Mouse (Mus musculus): ENCODE measurements around the gene Cldnd1. TPM values are rescaled to one million over a fixed set of nuclear protein-coding genes. Genes with fewer than 3 reads are reported as not detected.

Gene Cldnd1
- total and polyA plus RNA-seq, 3 experiments = 3.3 to 93.5 (median 18.5) TPM

Other genes starting within 250 kb of the Cldnd1 start
- 327 and 403 TPM in 2 replicates for gene St3gal6, start 203.7 kb upstream of the Cldnd1 start, total RNA-seq (2014; fragmentation: Nextera tagmentation)
- gene St3gal6, start 203.7 kb upstream of the Cldnd1 start, total RNA-seq (2017) = 104 and 115 TPM in 2 replicates
- gene St3gal6, start 203.7 kb upstream of the Cldnd1 start, polyA plus RNA-seq (2012) = 166 and 198 TPM in 2 replicates
- gene Gm813, start 110.9 kb upstream of the Cldnd1 start, total RNA-seq (2014; fragmentation: Nextera tagmentation) = not detected in 2 replicates
- gene Gm813, start 110.9 kb upstream of the Cldnd1 start, total RNA-seq (2017) = 0.22 TPM in 1 of 2 replicates, not detected in the other
- not detected in 2 replicates for gene Gm813, start 110.9 kb upstream of the Cldnd1 start, polyA plus RNA-seq (2012)
- not detected in 2 replicates for gene E330017A01Rik, start 89.2 kb upstream of the Cldnd1 start, total RNA-seq (2014; fragmentation: Nextera tagmentation)
- 0.11 and 0.17 TPM in 2 replicates for gene E330017A01Rik, start 89.2 kb upstream of the Cldnd1 start, total RNA-seq (2017)
- gene E330017A01Rik, start 89.2 kb upstream of the Cldnd1 start, polyA plus RNA-seq (2012) = not detected in 2 replicates
- gene Cpox, start 57.6 kb upstream of the Cldnd1 start, total RNA-seq (2014; fragmentation: Nextera tagmentation) = 1,587 and 1,720 TPM in 2 replicates
- 291 and 297 TPM in 2 replicates for gene Cpox, start 57.6 kb upstream of the Cldnd1 start, total RNA-seq (2017)
- gene Cpox, start 57.6 kb upstream of the Cldnd1 start, polyA plus RNA-seq (2012) = 261 and 266 TPM in 2 replicates
- gene Gpr15, start 8.8 kb upstream of the Cldnd1 start, total RNA-seq (2014; fragmentation: Nextera tagmentation) = not detected in 2 replicates
- gene Gpr15, start 8.8 kb upstream of the Cldnd1 start, total RNA-seq (2017) = 0.11 and 0.12 TPM in 2 replicates
- gene Gpr15, start 8.8 kb upstream of the Cldnd1 start, polyA plus RNA-seq (2012) = not detected in 2 replicates
- not detected in 2 replicates for gene Olfr172, start 35.3 kb downstream of the Cldnd1 start, total RNA-seq (2014; fragmentation: Nextera tagmentation)
- not detected in 2 replicates for gene Olfr172, start 35.3 kb downstream of the Cldnd1 start, total RNA-seq (2017)
- not detected in 2 replicates for gene Olfr172, start 35.3 kb downstream of the Cldnd1 start, polyA plus RNA-seq (2012)
- gene Olfr173, start 72.4 kb downstream of the Cldnd1 start, total RNA-seq (2014; fragmentation: Nextera tagmentation) = not detected in 2 replicates
- gene Olfr173, start 72.4 kb downstream of the Cldnd1 start, total RNA-seq (2017) = 0.06 TPM in 1 of 2 replicates, not detected in the other
- not detected in 2 replicates for gene Olfr173, start 72.4 kb downstream of the Cldnd1 start, polyA plus RNA-seq (2012)
- 0.98 TPM in 1 of 2 replicates, not detected in the other for gene Olfr175-ps1, start 98.9 kb downstream of the Cldnd1 start, total RNA-seq (2014; fragmentation: Nextera tagmentation)
- 0.11 and 0.46 TPM in 2 replicates for gene Olfr175-ps1, start 98.9 kb downstream of the Cldnd1 start, total RNA-seq (2017)
- gene Olfr175-ps1, start 98.9 kb downstream of the Cldnd1 start, polyA plus RNA-seq (2012) = not detected in 2 replicates
- gene Olfr177, start 146.9 kb downstream of the Cldnd1 start, total RNA-seq (2014; fragmentation: Nextera tagmentation) = not detected in 2 replicates
- gene Olfr177, start 146.9 kb downstream of the Cldnd1 start, total RNA-seq (2017) = 0.12 and 0.27 TPM in 2 replicates
- gene Olfr177, start 146.9 kb downstream of the Cldnd1 start, polyA plus RNA-seq (2012) = not detected in 2 replicates
- gene Olfr178, start 164.2 kb downstream of the Cldnd1 start, total RNA-seq (2014; fragmentation: Nextera tagmentation) = not detected in 2 replicates
- 0.27 and 0.46 TPM in 2 replicates for gene Olfr178, start 164.2 kb downstream of the Cldnd1 start, total RNA-seq (2017)
- gene Olfr178, start 164.2 kb downstream of the Cldnd1 start, polyA plus RNA-seq (2012) = not detected in 2 replicates
- gene Olfr181, start 200.8 kb downstream of the Cldnd1 start, total RNA-seq (2014; fragmentation: Nextera tagmentation) = not detected in 2 replicates
- 0.16 and 0.58 TPM in 2 replicates for gene Olfr181, start 200.8 kb downstream of the Cldnd1 start, total RNA-seq (2017)
- gene Olfr181, start 200.8 kb downstream of the Cldnd1 start, polyA plus RNA-seq (2012) = not detected in 2 replicates
- gene Olfr180, start 201.5 kb downstream of the Cldnd1 start, total RNA-seq (2014; fragmentation: Nextera tagmentation) = not detected in 2 replicates
- gene Olfr180, start 201.5 kb downstream of the Cldnd1 start, total RNA-seq (2017) = 0.22 TPM in 1 of 2 replicates, not detected in the other
- not detected in 2 replicates for gene Olfr180, start 201.5 kb downstream of the Cldnd1 start, polyA plus RNA-seq (2012)

All from G1E (cell line).